Mouse (Mus musculus) forebrain, embryonic 14.5 days (tissue): ENCODE data around the gene Dnajc28. TPM values are rescaled to one million over a fixed set of nuclear protein-coding genes. Genes with fewer than 3 reads are reported as not detected.

ENCODE experiments used
- ATAC-seq: fragments of 200-750 bp; cut with Nextera tagmentation; 2 replicates; pipeline ENCODE4 v1.8.0; 2017; ENCODE audit warnings: mild to moderate bottlenecking, moderate library complexity
- DNase-seq: peaks from one replicate; pipeline ENCODE4 v3.0.0-alpha.2; 2015; ENCODE audit warnings: low spot score
- H3K27ac ChIP-seq: fragments of 300-500 bp; sonication (generic); 2 replicates; pipeline ENCODE4 v1.5.1; 2014; ENCODE audit warnings: low read depth, mild to moderate bottlenecking, control low read depth, low read length, moderate library complexity
- H3K27me3 ChIP-seq: fragments of 300-500 bp; sonication (generic); replicated peaks from 2 replicates; pipeline ENCODE4 v1.6.1; 2014; ENCODE audit warnings: low read length, control low read depth, mixed read lengths; ENCODE audit not compliant: control insufficient read depth, insufficient read depth
- H3K36me3 ChIP-seq: fragments of 300-500 bp; sonication (generic); 2 replicates; pipeline ENCODE4 v1.6.1; 2014; ENCODE audit warnings: low read length, control low read depth; ENCODE audit not compliant: control insufficient read depth, insufficient read depth
- H3K4me1 ChIP-seq: fragments of 300-500 bp; sonication (generic); 2 replicates; pipeline ENCODE4 v1.6.1; 2014; ENCODE audit warnings: antibody characterized with exemption, low read length, control low read depth; ENCODE audit not compliant: control insufficient read depth, insufficient read depth
- H3K4me2 ChIP-seq: fragments of 300-500 bp; sonication (generic); 2 replicates; pipeline ENCODE4 v1.6.1; 2014; ENCODE audit warnings: mild to moderate bottlenecking, control low read depth, low read length
- H3K4me3 ChIP-seq: fragments of 300-500 bp; sonication (generic); 2 replicates; pipeline ENCODE4 v1.5.1; 2014; ENCODE audit warnings: low read depth, low read length, control low read depth
- H3K9ac ChIP-seq: fragments of 300-500 bp; sonication (generic); 2 replicates; pipeline ENCODE4 v1.6.1; 2014; ENCODE audit warnings: mild to moderate bottlenecking, low read length, control low read depth, moderate library complexity
- H3K9me3 ChIP-seq: fragments of 300-500 bp; sonication (generic); replicated peaks from 2 replicates; pipeline ENCODE4 v1.6.1; 2016; ENCODE audit warnings: low read length, control low read depth, mixed read lengths; ENCODE audit not compliant: control insufficient read depth
- WGBS: fragments of 180-500 bp; shearing (Covaris S2); extraction: QIAGEN DNeasy Blood & Tissue Kit; methylation state at CpG from one replicate; pipeline ENCODE4 v1.1.7; 2014; 5-methylcytosine and 5-hydroxymethylcytosine counted together
- polyA plus RNA-seq: library from polyadenylated mRNA; unstranded; fragments of >200 nt; fragmentation: Nextera tagmentation; extraction: Ambion mirVana; gene quantifications from 2 replicates; pipeline ENCODE4 v1.2.1, GENCODE M21; 2014

Dnajc28 gene
- polyA plus RNA-seq = 7.2 and 8.4 TPM in 2 replicates

- Histone ChIP-seq H3K4me3 (peak within 1 kb of the TSS; percentile 62), H3K4me1 (0 out of 2 replicates have a peak, but pooled peaks cover 4% of the 10 kb centered on the region), H3K9ac (peak within 1 kb of the TSS; percentile 74), H3K9me3 (no peaks in the 10 kb centered on the region), H3K36me3 (peaks cover 38% of the 10 kb centered on the region), H3K27ac (no peak within 1 kb of the TSS), H3K27me3 (no peaks in the 10 kb centered on the region), H3K4me2 (peak within 1 kb of the TSS; percentile 59)
- peak; percentile 91 for DNase-seq
- 9% methylated on average over 39 of the region's 39 CpGs for WGBS
- peak; percentile 97 for ATAC-seq
These were observed at the start of gene Dnajc28 for GRCm38 (mm10) chr16:91618511-91619501. Gene Dnajc28 (minus strand): TSS chr16:91619026.

- WGBS = 97% methylated on average over 3 of the region's 3 CpGs
- 0 out of 2 replicates have a peak, but pooled peaks cover 2% of the 10 kb centered on the region for H3K4me1 ChIP-seq
- no peak overlapping the region for H3K4me3 ChIP-seq
- H3K27me3 ChIP-seq = no peaks in the 10 kb centered on the region
- H3K9ac ChIP-seq = no peak overlapping the region
- peaks cover 88% of the 10 kb centered on the region for H3K36me3 ChIP-seq
- no peaks in the 10 kb centered on the region for H3K9me3 ChIP-seq
- no peak overlapping the region for H3K27ac ChIP-seq
- ATAC-seq = no peak
- DNase-seq = no peak
- no peak overlapping the region for H3K4me2 ChIP-seq
These were observed 45.0 kb upstream of the Dnajc28 start for GRCm38 (mm10) chr16:91663795-91664194.

- no peak for DNase-seq
- no peak for ATAC-seq
- 93% methylated on average over 16 of the region's 16 CpGs for WGBS
These were observed 43.5 kb upstream of the Dnajc28 start for GRCm38 (mm10) chr16:91662336-91662735.

GRCm38 (mm10) chr16:91661397-91661796 is 42.6 kb upstream of the Dnajc28 start:
- H3K9ac ChIP-seq = no peak overlapping the region
- ATAC-seq (no peak), DNase-seq (no peak)
- H3K27ac ChIP-seq = no peak overlapping the region
- H3K27me3 ChIP-seq = no peaks in the 10 kb centered on the region
- 0 out of 2 replicates have a peak, but pooled peaks cover 2% of the 10 kb centered on the region for H3K4me1 ChIP-seq
- WGBS = 22% methylated on average over 1 of the region's 1 CpGs
- no peak overlapping the region for H3K4me3 ChIP-seq
- peaks cover 92% of the 10 kb centered on the region for H3K36me3 ChIP-seq
- H3K9me3 ChIP-seq = no peaks in the 10 kb centered on the region
- no peak overlapping the region for H3K4me2 ChIP-seq

More at GRCm38 (mm10) chr16:91662336-91662735, 43.5 kb upstream of the Dnajc28 start:
- H3K4me1 ChIP-seq = 0 out of 2 replicates have a peak, but pooled peaks cover 2% of the 10 kb centered on the region
- no peaks in the 10 kb centered on the region for H3K9me3 ChIP-seq
- H3K4me3 ChIP-seq = no peak overlapping the region
- no peaks in the 10 kb centered on the region for H3K27me3 ChIP-seq
- H3K9ac ChIP-seq = no peak overlapping the region
- peaks cover 92% of the 10 kb centered on the region for H3K36me3 ChIP-seq
- H3K27ac ChIP-seq = no peak overlapping the region
- no peak overlapping the region for H3K4me2 ChIP-seq

- no peak overlapping the region for H3K27ac ChIP-seq
- ATAC-seq = no peak
- H3K9ac ChIP-seq = no peak overlapping the region
- H3K4me3 ChIP-seq = no peak overlapping the region
- H3K4me1 ChIP-seq = 0 out of 2 replicates have a peak, but pooled peaks cover 2% of the 10 kb centered on the region
- no peaks in the 10 kb centered on the region for H3K9me3 ChIP-seq
- no peak overlapping the region for H3K4me2 ChIP-seq
- no peaks in the 10 kb centered on the region for H3K27me3 ChIP-seq
- H3K36me3 ChIP-seq = peaks cover 92% of the 10 kb centered on the region
- WGBS = 98% methylated on average over 20 of the region's 20 CpGs
- DNase-seq = no peak
These were observed 41.0 kb upstream of the Dnajc28 start for GRCm38 (mm10) chr16:91659798-91660197.

DNA sequence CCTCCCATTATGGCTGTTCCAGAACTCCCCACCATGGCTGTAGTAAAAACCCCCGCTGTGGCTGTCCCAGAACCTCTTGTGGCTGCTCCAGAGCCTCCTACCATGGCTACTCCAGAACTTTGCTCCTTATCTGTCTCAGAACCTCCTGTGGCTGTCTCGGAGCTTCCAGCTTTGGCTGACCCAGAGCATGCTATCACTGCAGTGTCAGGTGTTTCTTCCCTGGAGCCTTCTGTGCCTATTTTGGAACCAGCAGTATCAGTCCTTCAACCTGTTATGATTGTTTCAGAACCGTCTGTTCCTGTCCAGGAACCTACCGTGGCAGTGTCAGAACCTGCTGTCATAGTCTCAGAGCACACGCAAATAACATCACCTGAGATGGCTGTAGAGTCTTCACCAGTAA is 39.6 kb upstream of the Dnajc28 start:
- Histone ChIP-seq H3K27ac (no peak overlapping the region), H3K4me1 (0 out of 2 replicates have a peak, but pooled peaks cover 2% of the 10 kb centered on the region), H3K36me3 (peaks cover 94% of the 10 kb centered on the region), H3K9me3 (no peaks in the 10 kb centered on the region), H3K27me3 (no peaks in the 10 kb centered on the region), H3K9ac (no peak overlapping the region), H3K4me2 (no peak overlapping the region), H3K4me3 (no peak overlapping the region)
- ATAC-seq = no peak
- 96% methylated on average over 5 of the region's 5 CpGs for WGBS
- DNase-seq = no peak

GRCm38 (mm10) chr16:91657285-91657684 is 38.5 kb upstream of the Dnajc28 start:
- no peaks in the 10 kb centered on the region for H3K9me3 ChIP-seq
- 0 out of 2 replicates have a peak, but pooled peaks cover 2% of the 10 kb centered on the region for H3K4me1 ChIP-seq
- ATAC-seq (peak; percentile 26; the same call in 1 of the 2 replicates), DNase-seq (no peak)
- H3K27me3 ChIP-seq = no peaks in the 10 kb centered on the region
- 98% methylated on average over 17 of the region's 17 CpGs for WGBS
- H3K36me3 ChIP-seq = peaks cover 91% of the 10 kb centered on the region
- no peak overlapping the region for H3K4me2 ChIP-seq
- H3K27ac ChIP-seq = no peak overlapping the region
- no peak overlapping the region for H3K4me3 ChIP-seq
- no peak overlapping the region for H3K9ac ChIP-seq

GRCm38 (mm10) chr16:91655285-91655684 is 36.5 kb upstream of the Dnajc28 start:
- no peak for ATAC-seq
- Histone ChIP-seq H3K4me2 (no peak overlapping the region), H3K4me3 (no peak overlapping the region), H3K4me1 (no peaks in the 10 kb centered on the region), H3K9me3 (no peaks in the 10 kb centered on the region), H3K9ac (no peak overlapping the region), H3K27ac (no peak overlapping the region), H3K27me3 (no peaks in the 10 kb centered on the region), H3K36me3 (peaks cover 81% of the 10 kb centered on the region)
- no peak for DNase-seq
- 97% methylated on average over 9 of the region's 9 CpGs for WGBS

- peaks cover 4% of the 10 kb centered on the region for H3K4me1 ChIP-seq
- H3K27me3 ChIP-seq = no peaks in the 10 kb centered on the region
- WGBS = 96% methylated on average over 3 of the region's 3 CpGs
- no peak overlapping the region for H3K27ac ChIP-seq
- H3K9ac ChIP-seq = no peak overlapping the region
- no peak overlapping the region for H3K4me3 ChIP-seq
- ATAC-seq = no peak
- H3K36me3 ChIP-seq = peaks cover 50% of the 10 kb centered on the region
- H3K4me2 ChIP-seq = no peak overlapping the region
- no peak for DNase-seq
- no peaks in the 10 kb centered on the region for H3K9me3 ChIP-seq
These were observed 33.4 kb upstream of the Dnajc28 start for GRCm38 (mm10) chr16:91652191-91652590.
